Mouse (Mus musculus): Measurements from ENCODE around the gene Gpr152. TPM values are rescaled to one million over a fixed set of nuclear protein-coding genes. Genes with fewer than 3 reads are reported as not detected.

Gpr152 gene
- polyA plus RNA-seq, 1 experiment, result 0.06 TPM

GRCm38 (mm10) chr19:4171393-4172290 is 32.1 kb downstream of the Gpr152 start:
- 75% methylated on average over 13 of the region's 13 CpGs for WGBS
- TF ChIP-seq CTCF (IDR thresholded peaks at IDR 0.05; ENCODE audit: extremely low read depth, insufficient read length, insufficient replicate concordance, low read depth, low read length), result no peak
- no peak; the same call in 1 of the 2 replicates for TF ChIP-seq POLR2A (IDR thresholded peaks at IDR 0.05; ENCODE audit: low read depth, low read length)
- H3K4me3 ChIP-seq (ENCODE audit: low read depth, low read length), result no peak overlapping the region
- peaks cover 10% of the 10 kb centered on the region for H3K4me1 ChIP-seq (ENCODE audit: control insufficient read depth, insufficient read depth, insufficient read length, low read length)
- no peaks in the 10 kb centered on the region for H3K27me3 ChIP-seq (ENCODE audit: control insufficient read depth, insufficient read depth, low read length)
- H3K36me3 ChIP-seq (ENCODE audit: control insufficient read depth, insufficient read depth, low read length), result no peaks in the 10 kb centered on the region
- H3K27ac ChIP-seq (ENCODE audit: insufficient read depth, low read depth, low read length), result no peak overlapping the region

- no peak overlapping the region for H3K27ac ChIP-seq (ENCODE audit: insufficient read depth, low read depth, low read length)
- H3K27me3 ChIP-seq (ENCODE audit: control insufficient read depth, insufficient read depth, low read length), result no peaks in the 10 kb centered on the region
- no peak overlapping the region for H3K4me3 ChIP-seq (ENCODE audit: low read depth, low read length)
- WGBS, result 84% methylated on average over 11 of the region's 11 CpGs
- TF ChIP-seq CTCF (IDR thresholded peaks at IDR 0.05; ENCODE audit: extremely low read depth, insufficient read length, insufficient replicate concordance, low read depth, low read length) (no peak), POLR2A (IDR thresholded peaks at IDR 0.05; ENCODE audit: low read depth, low read length) (no peak)
- H3K36me3 ChIP-seq (ENCODE audit: control insufficient read depth, insufficient read depth, low read length), result no peaks in the 10 kb centered on the region
- peaks cover 10% of the 10 kb centered on the region for H3K4me1 ChIP-seq (ENCODE audit: control insufficient read depth, insufficient read depth, insufficient read length, low read length)
Observed at GRCm38 (mm10) chr19:4172925-4173324, 33.3 kb downstream of the Gpr152 start.

GRCm38 (mm10) chr19:4175368-4175947 is 35.9 kb downstream of the Gpr152 start, which contains the start of gene Carns1:
TSS of gene Carns1 (minus strand) at chr19:4175479.
- peak within 1 kb of the TSS; percentile 17; the same call in 1 of the 2 replicates for H3K4me3 ChIP-seq (ENCODE audit: low read depth, low read length)
- 10% methylated on average over 11 of the region's 11 CpGs for WGBS
- H3K36me3 ChIP-seq (ENCODE audit: control insufficient read depth, insufficient read depth, low read length), result no peaks in the 10 kb centered on the region
- H3K27me3 ChIP-seq (ENCODE audit: control insufficient read depth, insufficient read depth, low read length), result no peaks in the 10 kb centered on the region
- peaks cover 5% of the 10 kb centered on the region for H3K4me1 ChIP-seq (ENCODE audit: control insufficient read depth, insufficient read depth, insufficient read length, low read length)
- TF ChIP-seq CTCF (IDR thresholded peaks at IDR 0.05; ENCODE audit: extremely low read depth, insufficient read length, insufficient replicate concordance, low read depth, low read length) (no peak), POLR2A (IDR thresholded peaks at IDR 0.05; ENCODE audit: low read depth, low read length) (no peak)
- no peak within 1 kb of the TSS for H3K27ac ChIP-seq (ENCODE audit: insufficient read depth, low read depth, low read length)

GRCm38 (mm10) chr19:4180411-4180810 is 40.8 kb downstream of the Gpr152 start:
- Histone ChIP-seq H3K27ac (ENCODE audit: insufficient read depth, low read depth, low read length) (no peak overlapping the region), H3K4me3 (ENCODE audit: low read depth, low read length) (no peak overlapping the region), H3K27me3 (ENCODE audit: control insufficient read depth, insufficient read depth, low read length) (no peaks in the 10 kb centered on the region), H3K4me1 (ENCODE audit: control insufficient read depth, insufficient read depth, insufficient read length, low read length) (no peaks in the 10 kb centered on the region; the same call in 1 of the 2 replicates), H3K36me3 (ENCODE audit: control insufficient read depth, insufficient read depth, low read length) (no peaks in the 10 kb centered on the region)
- TF ChIP-seq CTCF (IDR thresholded peaks at IDR 0.05; ENCODE audit: extremely low read depth, insufficient read length, insufficient replicate concordance, low read depth, low read length) (no peak), POLR2A (IDR thresholded peaks at IDR 0.05; ENCODE audit: low read depth, low read length) (no peak)
- 76% methylated on average over 7 of the region's 7 CpGs for WGBS

- H3K4me1 ChIP-seq (ENCODE audit: control insufficient read depth, insufficient read depth, insufficient read length, low read length), result no peaks in the 10 kb centered on the region; the same call in 1 of the 2 replicates
- no peaks in the 10 kb centered on the region for H3K36me3 ChIP-seq (ENCODE audit: control insufficient read depth, insufficient read depth, low read length)
- TF ChIP-seq POLR2A (IDR thresholded peaks at IDR 0.05; ENCODE audit: low read depth, low read length), result no peak
- TF ChIP-seq CTCF (IDR thresholded peaks at IDR 0.05; ENCODE audit: extremely low read depth, insufficient read length, insufficient replicate concordance, low read depth, low read length), result no peak
- 38% methylated on average over 3 of the region's 3 CpGs for WGBS
- H3K4me3 ChIP-seq (ENCODE audit: low read depth, low read length), result no peak overlapping the region
- no peak overlapping the region for H3K27ac ChIP-seq (ENCODE audit: insufficient read depth, low read depth, low read length)
- no peaks in the 10 kb centered on the region for H3K27me3 ChIP-seq (ENCODE audit: control insufficient read depth, insufficient read depth, low read length)
Observed at GRCm38 (mm10) chr19:4181892-4182291, 42.3 kb downstream of the Gpr152 start.

- Histone ChIP-seq H3K27me3 (ENCODE audit: control insufficient read depth, insufficient read depth, low read length) (no peaks in the 10 kb centered on the region), H3K27ac (ENCODE audit: insufficient read depth, low read depth, low read length) (no peak overlapping the region), H3K36me3 (ENCODE audit: control insufficient read depth, insufficient read depth, low read length) (no peaks in the 10 kb centered on the region), H3K4me1 (ENCODE audit: control insufficient read depth, insufficient read depth, insufficient read length, low read length) (no peaks in the 10 kb centered on the region; the same call in 1 of the 2 replicates), H3K4me3 (ENCODE audit: low read depth, low read length) (no peak overlapping the region)
- TF ChIP-seq POLR2A (IDR thresholded peaks at IDR 0.05; ENCODE audit: low read depth, low read length) (no peak), CTCF (IDR thresholded peaks at IDR 0.05; ENCODE audit: extremely low read depth, insufficient read length, insufficient replicate concordance, low read depth, low read length) (no peak)
- 93% methylated on average over 2 of the region's 2 CpGs for WGBS
Observed at GRCm38 (mm10) chr19:4183689-4184088, 44.1 kb downstream of the Gpr152 start.

Data from small intestine, adult 2 months (tissue).